Mouse (Mus musculus) liver, embryonic 12.5 days (tissue): ENCODE data around the gene Odf4. TPM values are rescaled to one million over a fixed set of nuclear protein-coding genes. Genes with fewer than 3 reads are reported as not detected.
A peak's percentile ranks its signal among the peaks of the same experiment; 100 is the strongest.

ENCODE experiments used
- ATAC-seq: fragments of 200-750 bp; cut with Nextera tagmentation; 2 replicates; pipeline ENCODE4 v1.8.0; 2017; ENCODE audit warnings: moderate number of reproducible peaks, mild to moderate bottlenecking, moderate library complexity
- H3K27ac ChIP-seq: fragments of 300-500 bp; sonication (generic); 2 replicates; pipeline ENCODE4 v1.5.1; 2016; ENCODE audit warnings: mild to moderate bottlenecking
- H3K27me3 ChIP-seq: fragments of 300-500 bp; sonication (generic); replicated peaks from 2 replicates; pipeline ENCODE4 v1.6.1; 2016; ENCODE audit warnings: mild to moderate bottlenecking, moderate library complexity
- H3K36me3 ChIP-seq: fragments of 300-500 bp; sonication (generic); 2 replicates; pipeline ENCODE4 v1.6.1; 2016; ENCODE audit warnings: mild to moderate bottlenecking, moderate library complexity
- H3K4me1 ChIP-seq: fragments of 300-500 bp; sonication (generic); 2 replicates; pipeline ENCODE4 v1.6.1; 2016
- H3K4me2 ChIP-seq: fragments of 300-500 bp; sonication (generic); 2 replicates; pipeline ENCODE4 v1.6.1; 2016; ENCODE audit warnings: mild to moderate bottlenecking, moderate library complexity
- H3K4me3 ChIP-seq: fragments of 300-500 bp; sonication (generic); 2 replicates; pipeline ENCODE4 v1.5.1; 2016; ENCODE audit warnings: mild to moderate bottlenecking, moderate library complexity
- H3K9ac ChIP-seq: fragments of 300-500 bp; sonication (generic); 2 replicates; pipeline ENCODE4 v1.6.1; 2016; ENCODE audit warnings: mild to moderate bottlenecking, moderate library complexity
- H3K9me3 ChIP-seq: fragments of 300-500 bp; sonication (generic); replicated peaks from 2 replicates; pipeline ENCODE4 v1.6.1; 2016; ENCODE audit warnings: mild to moderate bottlenecking, moderate library complexity
- WGBS: fragments of 180-500 bp; shearing (Covaris S2); methylation state at CpG from one replicate; pipeline ENCODE4 v1.1.7; 2016; ENCODE audit not compliant: insufficient replicate concordance; 5-methylcytosine and 5-hydroxymethylcytosine counted together
- polyA plus RNA-seq: library from polyadenylated mRNA; unstranded; fragments of >200 nt; fragmentation: Nextera tagmentation; extraction: Ambion mirVana; gene quantifications from 2 replicates; pipeline ENCODE4 v1.2.1, GENCODE M21; 2016

The Odf4 gene
- polyA plus RNA-seq, 1 experiment from 2014 or later: not detected

- Histone ChIP-seq H3K9me3 (0 out of 2 replicates have a peak, but pooled peaks cover 4% of the 10 kb centered on the region), H3K27ac (no peak overlapping the region), H3K4me2 (no peak overlapping the region), H3K4me1 (0 out of 2 replicates have a peak, but pooled peaks cover 4% of the 10 kb centered on the region), H3K4me3 (no peak overlapping the region), H3K36me3 (peaks cover 35% of the 10 kb centered on the region), H3K9ac (no peak overlapping the region), H3K27me3 (peaks cover 26% of the 10 kb centered on the region)
- no peak for ATAC-seq
- WGBS: 58% methylated on average over 7 of the region's 7 CpGs
These were observed 17.9 kb downstream of the Odf4 start for GRCm38 (mm10) chr11:68908846-68909503.

- H3K9ac ChIP-seq: 0 out of 2 replicates have a peak overlapping the region, but pooled peaks have one; percentile 27
- H3K4me2 ChIP-seq: no peak overlapping the region
- H3K9me3 ChIP-seq: no peaks in the 10 kb centered on the region
- H3K36me3 ChIP-seq: peaks cover 53% of the 10 kb centered on the region
- H3K4me3 ChIP-seq: no peak overlapping the region
- 74% methylated on average over 3 of the region's 3 CpGs for WGBS
- peaks cover 14% of the 10 kb centered on the region for H3K27me3 ChIP-seq
- peaks cover 21% of the 10 kb centered on the region for H3K4me1 ChIP-seq
- H3K27ac ChIP-seq: 0 out of 2 replicates have a peak overlapping the region, but pooled peaks have one; percentile 6
- ATAC-seq: no peak
These were observed 19.6 kb downstream of the Odf4 start for GRCm38 (mm10) chr11:68907251-68907650.

DNA sequence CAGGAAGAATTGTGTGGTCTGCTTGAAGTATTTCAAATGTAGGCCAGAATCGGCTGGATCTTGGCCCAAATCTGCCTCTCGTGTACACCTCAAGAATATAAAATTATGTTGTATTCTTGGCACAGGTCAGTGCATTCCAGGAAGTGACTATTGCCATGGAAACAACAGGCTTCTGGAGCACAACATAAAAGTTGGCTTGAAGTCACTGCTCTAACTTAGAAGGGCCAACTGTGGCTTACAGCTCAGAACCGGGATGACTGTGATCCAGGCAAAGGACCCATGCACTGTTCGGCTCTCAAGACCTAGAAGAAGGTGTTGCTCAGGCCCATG is 20.5 kb downstream of the Odf4 start:
- Histone ChIP-seq H3K9me3 (no peaks in the 10 kb centered on the region), H3K4me3 (no peak overlapping the region), H3K27me3 (peaks cover 6% of the 10 kb centered on the region; the same call in 1 of the 2 replicates), H3K36me3 (peaks cover 53% of the 10 kb centered on the region), H3K9ac (no peak overlapping the region), H3K4me2 (no peak overlapping the region), H3K27ac (no peak overlapping the region), H3K4me1 (peaks cover 21% of the 10 kb centered on the region)
- ATAC-seq: no peak
- 73% methylated on average over 4 of the region's 4 CpGs for WGBS

- WGBS: 79% methylated on average over 9 of the region's 9 CpGs
- H3K9me3 ChIP-seq: no peaks in the 10 kb centered on the region
- H3K27ac ChIP-seq: no peak overlapping the region
- H3K4me1 ChIP-seq: peaks cover 25% of the 10 kb centered on the region
- H3K4me3 ChIP-seq: no peak overlapping the region
- H3K4me2 ChIP-seq: no peak overlapping the region
- peaks cover 53% of the 10 kb centered on the region for H3K36me3 ChIP-seq
- H3K27me3 ChIP-seq: no peaks in the 10 kb centered on the region
- H3K9ac ChIP-seq: no peak overlapping the region
- ATAC-seq: no peak
These were observed 21.0 kb downstream of the Odf4 start for GRCm38 (mm10) chr11:68905665-68906460.

- no peak for ATAC-seq
- Histone ChIP-seq H3K4me3 (no peak overlapping the region), H3K4me1 (peaks cover 29% of the 10 kb centered on the region), H3K27ac (no peak overlapping the region; the same call in 1 of the 2 replicates), H3K9ac (no peak overlapping the region), H3K9me3 (no peaks in the 10 kb centered on the region), H3K36me3 (peaks cover 53% of the 10 kb centered on the region), H3K27me3 (no peaks in the 10 kb centered on the region), H3K4me2 (no peak overlapping the region)
- whole genome bisulfite sequencing: 78% methylated on average over 3 of the region's 3 CpGs
These were observed 21.7 kb downstream of the Odf4 start for GRCm38 (mm10) chr11:68905138-68905531.

- Histone ChIP-seq H3K4me2 (no peak overlapping the region), H3K4me3 (no peak overlapping the region), H3K36me3 (peaks cover 53% of the 10 kb centered on the region), H3K27ac (no peak overlapping the region; the same call in 1 of the 2 replicates), H3K9ac (no peak overlapping the region), H3K4me1 (peaks cover 34% of the 10 kb centered on the region), H3K9me3 (no peaks in the 10 kb centered on the region), H3K27me3 (no peaks in the 10 kb centered on the region)
- 86% methylated on average over 8 of the region's 8 CpGs for WGBS
- no peak for ATAC-seq
These were observed 22.3 kb downstream of the Odf4 start for GRCm38 (mm10) chr11:68904375-68905137.

DNA sequence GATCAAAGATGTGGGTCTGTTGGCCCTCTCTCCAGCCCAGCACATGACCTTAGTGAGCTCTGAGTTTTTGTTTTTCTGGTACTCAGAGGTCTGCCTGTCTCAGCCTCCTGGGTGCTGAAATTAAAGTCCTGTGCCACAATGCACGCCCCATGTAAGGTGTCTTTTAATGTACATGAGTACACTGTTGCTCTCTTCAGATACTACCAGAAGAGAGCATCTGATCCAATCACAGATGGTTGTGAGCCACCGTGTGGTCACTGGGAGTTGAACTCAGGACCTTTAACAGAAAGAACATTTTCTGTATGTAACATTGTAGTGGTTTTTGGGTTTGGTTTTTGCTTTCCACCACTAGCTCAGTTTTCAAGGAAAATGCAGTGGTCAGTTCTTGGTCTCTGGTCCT is 23.1 kb downstream of the Odf4 start:
- Histone ChIP-seq H3K4me2 (peak overlapping the region; percentile 88; the same call in 1 of the 2 replicates), H3K36me3 (peaks cover 53% of the 10 kb centered on the region), H3K9ac (peak overlapping the region; percentile 15; the same call in 1 of the 2 replicates), H3K4me3 (no peak overlapping the region), H3K27me3 (no peaks in the 10 kb centered on the region), H3K27ac (peak overlapping the region; percentile 90), H3K4me1 (peaks cover 42% of the 10 kb centered on the region), H3K9me3 (no peaks in the 10 kb centered on the region)
- no peak for ATAC-seq
- WGBS: 75% methylated on average over 2 of the region's 2 CpGs

- Histone ChIP-seq H3K27ac (peak overlapping the region; percentile 90), H3K4me3 (peak overlapping the region; percentile 96), H3K4me2 (peak overlapping the region; percentile 88), H3K9ac (peak overlapping the region; percentile 96), H3K4me1 (peaks cover 52% of the 10 kb centered on the region), H3K9me3 (no peaks in the 10 kb centered on the region), H3K36me3 (peaks cover 53% of the 10 kb centered on the region), H3K27me3 (no peaks in the 10 kb centered on the region)
- WGBS: 58% methylated on average over 5 of the region's 5 CpGs
- ATAC-seq: no peak
These were observed 24.1 kb downstream of the Odf4 start for GRCm38 (mm10) chr11:68902823-68903222.

GRCm38 (mm10) chr11:68902367-68902766 is 24.5 kb downstream of the Odf4 start:
- H3K9me3 ChIP-seq: no peaks in the 10 kb centered on the region
- H3K36me3 ChIP-seq: peaks cover 52% of the 10 kb centered on the region
- no peaks in the 10 kb centered on the region for H3K27me3 ChIP-seq
- peak overlapping the region; percentile 96 for H3K4me3 ChIP-seq
- H3K4me2 ChIP-seq: peak overlapping the region; percentile 88
- H3K27ac ChIP-seq: peak overlapping the region; percentile 90
- 2% methylated on average over 11 of the region's 11 CpGs for WGBS
- peak overlapping the region; percentile 96 for H3K9ac ChIP-seq
- ATAC-seq: no peak
- peaks cover 53% of the 10 kb centered on the region for H3K4me1 ChIP-seq

- under 1% methylated on average over 10 of the region's 10 CpGs for WGBS
These were observed 24.9 kb downstream of the Odf4 start for GRCm38 (mm10) chr11:68902047-68902364.

GRCm38 (mm10) chr11:68901351-68902046 is 25.4 kb downstream of the Odf4 start, which contains the start of gene Rpl26:
Gene Rpl26 (plus strand): TSS chr11:68901583.
- Histone ChIP-seq H3K4me2 (peak within 1 kb of the TSS; percentile 88), H3K9ac (peak within 1 kb of the TSS; percentile 96), H3K9me3 (no peaks in the 10 kb centered on the region), H3K27me3 (no peaks in the 10 kb centered on the region), H3K4me1 (peaks cover 61% of the 10 kb centered on the region), H3K4me3 (peak within 1 kb of the TSS; percentile 96), H3K27ac (peak within 1 kb of the TSS; percentile 90), H3K36me3 (peaks cover 43% of the 10 kb centered on the region)
- peak; percentile 78 for ATAC-seq
- under 1% methylated on average over 52 of the region's 52 CpGs for WGBS

More at GRCm38 (mm10) chr11:68902047-68902364, 24.9 kb downstream of the Odf4 start:
- peak overlapping the region; percentile 90 for H3K27ac ChIP-seq
- peak overlapping the region; percentile 96 for H3K9ac ChIP-seq
- H3K4me3 ChIP-seq: peak overlapping the region; percentile 96
- H3K9me3 ChIP-seq: no peaks in the 10 kb centered on the region
- peaks cover 56% of the 10 kb centered on the region for H3K4me1 ChIP-seq
- ATAC-seq: no peak
- no peaks in the 10 kb centered on the region for H3K27me3 ChIP-seq
- peaks cover 48% of the 10 kb centered on the region for H3K36me3 ChIP-seq
- H3K4me2 ChIP-seq: peak overlapping the region; percentile 88
